Mouse (Mus musculus) forebrain, embryonic 15.5 days (tissue): ENCODE data around the gene Sos2. TPM values are rescaled to one million over a fixed set of nuclear protein-coding genes. Genes with fewer than 3 reads are reported as not detected.
"Not testable (repeated sequence)": the region's sequence is repeated elsewhere in the genome, so short reads cannot be mapped to it uniquely, and the experiment has no call there.

Experiments used
- ATAC-seq: fragments of 200-750 bp; cut with Nextera tagmentation; replicated peaks from 2 replicates; pipeline ENCODE4 v1.8.0; 2017; ENCODE audit warnings: mild to moderate bottlenecking, moderate TSS enrichment, moderate library complexity
- H3K27ac ChIP-seq: fragments of 300-500 bp; sonication (generic); replicated peaks from 2 replicates; pipeline ENCODE4 v1.5.1; 2015; ENCODE audit warnings: mild to moderate bottlenecking, inconsistent platforms
- H3K27me3 ChIP-seq: fragments of 300-500 bp; sonication (generic); 2 replicates; pipeline ENCODE4 v1.6.1; 2015; ENCODE audit warnings: inconsistent platforms
- H3K36me3 ChIP-seq: fragments of 300-500 bp; sonication (generic); 2 replicates; pipeline ENCODE4 v1.6.1; 2015; ENCODE audit warnings: mild to moderate bottlenecking, inconsistent platforms
- H3K4me1 ChIP-seq: fragments of 300-500 bp; sonication (generic); 2 replicates; pipeline ENCODE4 v1.6.1; 2015; ENCODE audit warnings: inconsistent platforms
- H3K4me2 ChIP-seq: fragments of 300-500 bp; sonication (generic); replicated peaks from 2 replicates; pipeline ENCODE4 v1.6.1; 2015; ENCODE audit warnings: mild to moderate bottlenecking, inconsistent platforms
- H3K4me3 ChIP-seq: fragments of 300-500 bp; sonication (generic); 2 replicates; pipeline ENCODE4 v1.5.1; 2015; ENCODE audit warnings: mild to moderate bottlenecking, inconsistent platforms
- H3K9ac ChIP-seq: fragments of 300-500 bp; sonication (generic); replicated peaks from 2 replicates; pipeline ENCODE4 v1.6.1; 2015; ENCODE audit warnings: mild to moderate bottlenecking, inconsistent platforms
- H3K9me3 ChIP-seq: fragments of 300-500 bp; sonication (generic); 2 replicates; pipeline ENCODE4 v1.6.1; 2016; ENCODE audit warnings: inconsistent platforms
- WGBS: fragments of 180-500 bp; shearing (Covaris S2); methylation state at CpG from one replicate; pipeline ENCODE4 v1.1.7; 2015; ENCODE audit warnings: mixed read lengths; 5-methylcytosine and 5-hydroxymethylcytosine counted together
- polyA plus RNA-seq: library from polyadenylated mRNA; unstranded; fragments of >200 nt; fragmentation: Nextera tagmentation; extraction: Ambion mirVana; gene quantifications from 2 replicates; pipeline ENCODE4 v1.2.1, GENCODE M21; 2015

Sos2 gene
- polyA plus RNA-seq, 1 experiment from 2014 or later: 10.3 TPM

DNA sequence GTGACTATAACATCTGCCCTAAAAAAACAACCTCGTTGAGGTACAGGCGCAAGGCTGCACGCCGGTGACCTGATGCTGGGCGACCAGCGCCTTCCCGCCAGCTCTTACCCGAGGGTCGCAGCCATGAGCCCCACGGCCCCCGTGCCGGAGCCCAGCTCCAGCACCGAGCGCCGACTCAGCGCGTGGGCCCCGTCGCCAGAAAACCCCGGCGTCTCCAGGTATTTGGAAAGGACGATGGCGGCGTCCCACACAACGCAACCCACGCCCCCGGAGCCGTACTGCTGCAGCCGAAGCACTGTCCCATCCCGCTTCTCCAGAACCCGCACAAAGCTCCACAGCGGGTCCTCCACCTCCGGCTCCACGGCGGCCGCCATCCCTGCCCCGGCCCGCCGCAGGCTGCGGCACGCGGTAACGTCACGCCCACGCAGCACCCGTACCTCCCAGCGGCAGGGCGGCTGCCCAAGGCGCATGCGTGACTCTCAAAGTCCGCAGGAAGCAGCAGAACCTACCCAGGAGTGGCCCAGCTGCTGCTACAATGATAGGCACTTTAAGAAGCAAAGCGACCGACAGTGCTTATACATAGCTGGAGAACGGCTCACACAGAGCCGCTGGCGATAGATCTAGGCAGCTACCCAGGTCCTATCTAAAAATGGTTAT lies 98.9 kb downstream of the Sos2 start, which contains the start of gene Vcpkmt:
Vcpkmt (minus strand) TSS at position 416 of the 657 bp plus-strand sequence.
- under 1% methylated on average over 56 of the region's 56 CpGs for WGBS
- H3K9ac ChIP-seq: peak within 1 kb of the TSS; percentile 71
- peak; percentile 99 for ATAC-seq

DNA sequence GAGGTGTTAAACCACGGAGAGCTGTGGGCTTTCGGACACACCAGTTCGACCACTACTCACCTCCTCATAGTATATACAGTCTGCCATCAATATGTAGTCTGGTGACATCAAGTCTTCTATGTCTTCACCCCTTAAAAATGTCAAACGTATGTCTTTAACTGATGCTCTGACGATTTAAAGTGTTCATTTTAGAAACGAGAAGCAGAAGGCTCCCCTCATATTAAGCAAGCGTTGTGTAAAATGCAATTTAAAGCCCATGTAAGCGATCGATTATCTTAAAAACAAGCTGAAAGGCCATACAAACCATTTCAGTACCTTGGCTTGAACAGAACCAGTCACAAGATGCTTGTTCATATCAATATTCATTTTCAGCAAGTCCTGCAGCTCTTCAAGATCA lies 99.4 kb downstream of the Sos2 start:
- ATAC-seq: no peak
- Histone ChIP-seq H3K4me3 (peak overlapping the region; percentile 77), H3K27ac (peak overlapping the region; percentile 73), H3K4me1 (peaks cover 21% of the 10 kb centered on the region), H3K27me3 (no peaks in the 10 kb centered on the region), H3K4me2 (peak overlapping the region; percentile 60), H3K36me3 (peaks cover 34% of the 10 kb centered on the region), H3K9me3 (no peaks in the 10 kb centered on the region), H3K9ac (peak overlapping the region; percentile 71)
- 28% methylated on average over 9 of the region's 9 CpGs for WGBS

More for the DNA sequence above, 98.9 kb downstream of the Sos2 start, which contains the start of gene Vcpkmt:
- H3K27ac ChIP-seq: peak within 1 kb of the TSS; percentile 73
- H3K4me2 ChIP-seq: peak within 1 kb of the TSS; percentile 60
- no peaks in the 10 kb centered on the region for H3K9me3 ChIP-seq
- peaks cover 32% of the 10 kb centered on the region for H3K36me3 ChIP-seq
- peaks cover 21% of the 10 kb centered on the region for H3K4me1 ChIP-seq
- H3K27me3 ChIP-seq: no peaks in the 10 kb centered on the region
- peak within 1 kb of the TSS; percentile 77 for H3K4me3 ChIP-seq

DNA sequence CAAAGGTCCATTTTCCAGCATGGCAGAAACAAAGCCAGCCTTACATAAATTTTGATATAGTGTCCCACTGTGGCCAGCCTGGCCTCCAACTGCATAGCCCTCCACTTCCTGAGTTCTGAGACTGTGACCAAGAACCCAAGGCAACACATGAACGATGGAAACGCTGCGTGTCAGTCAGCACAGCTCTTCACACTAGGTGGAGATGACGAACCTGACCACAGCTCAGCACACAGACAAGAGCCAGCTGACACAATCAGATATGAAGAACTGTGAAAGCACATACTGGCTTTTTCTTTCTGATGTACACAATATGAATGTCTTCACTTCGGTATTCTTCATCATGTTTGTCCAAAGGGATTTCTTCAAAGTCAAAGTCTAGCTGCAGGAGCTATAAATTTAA lies 102.0 kb downstream of the Sos2 start:
- Histone ChIP-seq H3K4me2 (no peak overlapping the region), H3K4me1 (peaks cover 23% of the 10 kb centered on the region), H3K9me3 (no peaks in the 10 kb centered on the region), H3K4me3 (no peak overlapping the region), H3K27ac (no peak overlapping the region), H3K27me3 (no peaks in the 10 kb centered on the region), H3K36me3 (peaks cover 31% of the 10 kb centered on the region), H3K9ac (no peak overlapping the region)
- ATAC-seq: no peak
- 96% methylated on average over 5 of the region's 5 CpGs for WGBS

DNA sequence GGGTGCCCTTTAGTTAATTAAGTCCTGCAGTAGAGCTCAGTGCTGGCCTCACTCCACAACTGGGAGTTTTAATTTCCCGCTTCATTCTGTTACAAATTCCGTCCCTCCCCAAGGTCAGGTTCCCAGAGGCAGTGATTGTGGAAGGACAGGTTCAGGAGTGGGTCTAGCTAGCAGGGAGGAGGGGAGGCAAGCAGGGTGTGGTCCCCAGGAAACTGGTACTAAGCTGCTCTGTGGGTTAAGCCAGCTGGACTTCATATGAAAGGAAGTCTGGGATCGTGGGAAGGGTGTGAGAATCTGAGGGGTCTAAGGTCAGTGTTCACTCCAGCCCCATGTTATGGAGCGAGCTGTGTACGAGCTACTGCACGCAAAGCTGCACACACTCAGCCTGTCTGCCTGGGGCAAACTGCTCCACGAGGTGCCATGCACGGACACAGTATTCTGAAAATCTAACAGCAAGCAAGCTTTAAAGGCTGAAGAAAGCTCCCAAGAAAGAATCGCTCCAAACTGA lies 105.5 kb downstream of the Sos2 start:
- H3K4me1 ChIP-seq: peaks cover 12% of the 10 kb centered on the region
- 86% methylated on average over 9 of the region's 9 CpGs for whole genome bisulfite sequencing

DNA sequence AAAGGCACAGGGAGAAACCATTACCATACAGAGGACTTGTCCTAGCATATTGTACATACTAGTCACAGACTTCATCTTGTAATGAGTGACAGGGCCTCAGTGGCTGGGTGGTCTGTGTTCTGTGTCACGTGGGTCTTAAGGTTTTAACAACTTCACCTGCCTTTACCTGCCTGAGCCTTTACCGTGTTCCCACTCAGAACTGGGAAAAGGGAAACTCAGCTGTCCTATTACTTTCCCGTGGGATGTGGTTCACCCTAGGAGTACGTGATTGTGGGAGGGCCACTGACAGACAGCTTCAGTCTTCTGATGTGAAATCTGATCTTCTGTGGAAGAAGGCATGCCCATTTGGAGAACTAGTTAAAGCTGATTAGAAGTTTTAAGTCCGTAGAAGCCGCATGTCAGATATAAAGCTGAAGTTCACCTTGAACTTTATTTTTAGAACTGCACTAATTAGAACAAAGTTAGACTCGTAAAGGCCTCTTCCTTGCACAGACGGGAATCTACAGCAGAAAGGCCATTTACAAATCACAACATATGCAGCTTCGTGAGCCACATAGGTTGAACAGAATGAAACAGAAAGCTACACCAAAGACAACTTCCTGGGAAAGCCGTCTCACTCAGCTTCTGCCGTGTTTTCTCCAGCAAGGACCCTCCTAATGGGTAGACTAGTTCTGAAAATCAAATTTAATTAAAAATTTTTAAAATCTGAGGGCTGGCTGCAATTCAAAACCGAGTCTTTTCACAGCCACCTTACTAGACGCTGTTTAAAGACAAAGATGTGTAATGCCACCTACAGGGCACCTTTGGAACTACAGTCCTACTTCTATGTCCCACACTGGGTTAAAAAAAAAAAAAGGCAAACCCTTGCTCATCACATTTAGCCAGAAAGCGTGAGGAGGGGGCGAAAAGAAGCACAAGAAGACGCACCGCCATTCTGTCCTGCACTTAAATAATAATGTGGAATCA lies 107.5 kb downstream of the Sos2 start:
- Histone ChIP-seq H3K4me2 (peak overlapping the region; percentile 46), H3K9ac (no peak overlapping the region), H3K27me3 (no peaks in the 10 kb centered on the region), H3K36me3 (peaks cover 26% of the 10 kb centered on the region), H3K4me3 (peak overlapping the region; percentile 28), H3K9me3 (no peaks in the 10 kb centered on the region), H3K4me1 (peaks cover 6% of the 10 kb centered on the region; the same call in 1 of the 2 replicates), H3K27ac (no peak overlapping the region)
- WGBS: 22% methylated on average over 17 of the region's 17 CpGs
- peak; percentile 67 for ATAC-seq

More for the DNA sequence above, 105.5 kb downstream of the Sos2 start:
- Histone ChIP-seq H3K4me2 (no peak overlapping the region), H3K9ac (no peak overlapping the region), H3K4me3 (no peak overlapping the region), H3K9me3 (no peaks in the 10 kb centered on the region), H3K27me3 (no peaks in the 10 kb centered on the region), H3K27ac (no peak overlapping the region), H3K36me3 (peaks cover 31% of the 10 kb centered on the region)
- no peak for ATAC-seq

DNA sequence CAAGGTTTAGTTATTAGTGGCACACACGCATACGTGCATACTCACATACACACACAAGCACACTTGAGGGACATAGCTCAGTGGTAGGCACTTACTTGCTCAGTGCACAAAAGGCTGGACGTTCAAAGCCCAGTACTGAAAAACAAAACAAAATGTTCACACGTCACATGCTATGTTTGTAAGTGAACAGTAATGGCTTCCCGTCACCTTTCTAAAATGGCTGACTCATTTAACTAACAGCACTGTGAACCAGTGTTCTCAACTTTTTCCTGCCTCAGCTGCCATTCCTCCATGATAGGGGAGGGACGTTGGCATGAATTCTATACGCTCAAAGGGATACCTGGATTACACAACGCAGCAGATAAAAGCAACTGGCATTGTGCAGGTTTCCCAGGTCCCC lies 108.4 kb downstream of the Sos2 start:
- Histone ChIP-seq H3K27me3 (no peaks in the 10 kb centered on the region), H3K9me3 (no peaks in the 10 kb centered on the region), H3K27ac (no peak overlapping the region), H3K4me3 (no peak overlapping the region), H3K4me2 (no peak overlapping the region), H3K36me3 (peaks cover 20% of the 10 kb centered on the region), H3K4me1 (peaks cover 6% of the 10 kb centered on the region; the same call in 1 of the 2 replicates), H3K9ac (no peak overlapping the region)
- 89% methylated on average over 8 of the region's 8 CpGs for WGBS
- no peak for ATAC-seq

DNA sequence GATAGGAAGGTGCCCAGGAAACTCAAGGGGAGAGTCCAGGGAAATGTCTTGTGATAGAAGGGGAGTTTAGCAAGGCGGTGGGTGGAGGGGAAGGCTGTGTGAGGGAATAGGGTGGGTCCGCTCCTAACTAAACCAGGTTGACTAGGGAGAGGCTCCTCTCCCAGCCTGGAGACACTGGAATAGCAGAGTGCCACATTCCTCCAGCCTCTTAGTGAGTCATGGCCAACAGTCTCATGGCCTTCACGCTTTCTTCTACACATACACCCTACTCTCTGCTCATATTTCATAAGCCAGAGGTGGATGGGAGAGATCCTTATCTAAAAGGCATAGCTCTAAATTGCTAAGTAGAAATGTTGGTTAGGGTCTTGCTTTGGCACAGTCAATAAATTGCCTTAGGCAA lies 111.7 kb downstream of the Sos2 start:
- peaks cover 6% of the 10 kb centered on the region; the same call in 1 of the 2 replicates for H3K4me1 ChIP-seq
- H3K36me3 ChIP-seq: no peaks in the 10 kb centered on the region
- H3K9ac ChIP-seq: no peak overlapping the region
- no peak overlapping the region for H3K27ac ChIP-seq
- H3K9me3 ChIP-seq: no peaks in the 10 kb centered on the region
- H3K4me2 ChIP-seq: no peak overlapping the region
- no peak for ATAC-seq
- no peak overlapping the region for H3K4me3 ChIP-seq
- WGBS: 91% methylated on average over 3 of the region's 3 CpGs
- no peaks in the 10 kb centered on the region for H3K27me3 ChIP-seq

DNA sequence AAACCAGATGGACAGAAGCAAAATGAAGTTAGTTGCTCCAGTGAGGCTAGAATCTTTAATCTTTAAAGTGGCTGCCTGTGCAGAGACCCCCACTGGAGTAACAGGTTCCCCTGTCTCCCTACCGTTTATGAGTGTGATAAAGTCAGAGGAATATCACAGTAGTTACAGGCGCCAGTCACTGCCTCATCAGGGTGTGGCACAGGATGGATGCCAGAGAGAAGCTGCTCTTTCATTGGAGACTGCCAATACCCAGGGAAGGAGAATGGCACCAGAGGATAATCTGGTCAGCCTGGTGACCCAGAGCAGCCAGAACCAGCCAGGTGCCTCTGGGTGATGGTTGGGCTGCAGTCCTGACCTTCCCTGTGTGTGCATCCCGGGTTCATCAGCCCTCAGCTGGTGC lies 113.4 kb downstream of the Sos2 start:
- WGBS: 85% methylated on average over 3 of the region's 3 CpGs
- no peak overlapping the region for H3K27ac ChIP-seq
- no peak for ATAC-seq

DNA sequence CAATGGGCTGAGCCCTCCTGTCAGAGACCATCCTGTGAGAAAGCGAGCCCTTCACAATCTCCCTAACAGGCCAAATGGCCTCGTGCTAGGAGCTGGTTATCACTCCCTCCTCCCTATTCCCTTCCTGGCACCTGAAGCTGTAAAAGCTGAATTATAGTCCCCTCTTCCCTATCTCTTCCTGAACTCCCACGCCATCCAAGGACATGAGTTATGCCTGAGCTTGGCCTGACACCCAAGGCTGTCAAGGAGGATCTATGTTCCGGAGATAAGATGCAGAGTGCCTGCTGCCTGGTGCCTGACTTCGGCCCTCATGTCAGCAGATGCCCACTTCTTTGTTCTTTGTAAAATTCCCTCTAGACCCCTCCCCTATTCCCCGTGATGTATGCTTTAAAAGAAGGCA lies 120.6 kb downstream of the Sos2 start:
- H3K36me3 ChIP-seq, H3K27ac ChIP-seq, H3K4me2 ChIP-seq, H3K9me3 ChIP-seq, ATAC-seq, H3K9ac ChIP-seq, H3K4me3 ChIP-seq, H3K4me1 ChIP-seq, H3K27me3 ChIP-seq: not testable (repeated sequence)
- WGBS: 82% methylated on average over 6 of the region's 6 CpGs

More for the DNA sequence above, 113.4 kb downstream of the Sos2 start:
- no peak overlapping the region for H3K4me2 ChIP-seq
- H3K9ac ChIP-seq: no peak overlapping the region
- H3K4me1 ChIP-seq: no peaks in the 10 kb centered on the region
- H3K27me3 ChIP-seq: no peaks in the 10 kb centered on the region
- no peaks in the 10 kb centered on the region for H3K9me3 ChIP-seq
- no peak overlapping the region for H3K4me3 ChIP-seq
- H3K36me3 ChIP-seq: no peaks in the 10 kb centered on the region

DNA sequence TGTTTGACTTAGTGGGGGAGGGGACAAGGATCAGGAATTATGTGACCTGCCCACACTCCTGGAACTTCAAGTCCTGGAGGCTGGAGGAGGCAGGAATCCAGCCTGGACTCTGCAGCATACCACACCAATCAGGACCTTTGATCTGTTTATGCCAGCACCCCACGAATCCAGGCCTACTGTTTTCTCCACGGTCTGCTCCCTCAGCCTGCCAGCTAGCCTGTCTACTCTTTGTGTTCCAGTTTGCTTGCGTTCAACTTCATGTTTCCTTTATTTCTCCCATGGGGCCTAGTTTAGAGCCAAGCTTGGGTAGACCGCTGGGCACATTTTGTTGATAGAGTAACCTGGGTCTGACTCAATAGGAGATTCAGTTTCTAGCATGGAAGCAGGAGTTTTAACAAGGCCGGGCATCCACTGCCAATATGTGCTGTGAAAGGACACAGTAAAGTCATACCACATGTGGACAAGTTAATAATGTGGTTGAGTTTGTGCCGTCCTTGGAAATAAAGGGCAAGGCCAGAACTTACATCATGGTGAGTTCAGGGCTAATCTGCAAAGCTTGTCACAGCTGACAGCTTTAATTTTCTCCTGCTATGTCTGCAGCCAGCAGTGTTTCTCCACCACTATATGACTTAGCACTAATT lies 125.3 kb downstream of the Sos2 start:
- ATAC-seq: no peak
- no peak overlapping the region for H3K9ac ChIP-seq
- no peak overlapping the region for H3K4me3 ChIP-seq
- no peaks in the 10 kb centered on the region for H3K36me3 ChIP-seq
- no peak overlapping the region for H3K27ac ChIP-seq
- WGBS: 62% methylated on average over 6 of the region's 6 CpGs
- no peaks in the 10 kb centered on the region for H3K4me1 ChIP-seq
- H3K4me2 ChIP-seq: no peak overlapping the region
- no peaks in the 10 kb centered on the region for H3K27me3 ChIP-seq
- no peaks in the 10 kb centered on the region for H3K9me3 ChIP-seq

DNA sequence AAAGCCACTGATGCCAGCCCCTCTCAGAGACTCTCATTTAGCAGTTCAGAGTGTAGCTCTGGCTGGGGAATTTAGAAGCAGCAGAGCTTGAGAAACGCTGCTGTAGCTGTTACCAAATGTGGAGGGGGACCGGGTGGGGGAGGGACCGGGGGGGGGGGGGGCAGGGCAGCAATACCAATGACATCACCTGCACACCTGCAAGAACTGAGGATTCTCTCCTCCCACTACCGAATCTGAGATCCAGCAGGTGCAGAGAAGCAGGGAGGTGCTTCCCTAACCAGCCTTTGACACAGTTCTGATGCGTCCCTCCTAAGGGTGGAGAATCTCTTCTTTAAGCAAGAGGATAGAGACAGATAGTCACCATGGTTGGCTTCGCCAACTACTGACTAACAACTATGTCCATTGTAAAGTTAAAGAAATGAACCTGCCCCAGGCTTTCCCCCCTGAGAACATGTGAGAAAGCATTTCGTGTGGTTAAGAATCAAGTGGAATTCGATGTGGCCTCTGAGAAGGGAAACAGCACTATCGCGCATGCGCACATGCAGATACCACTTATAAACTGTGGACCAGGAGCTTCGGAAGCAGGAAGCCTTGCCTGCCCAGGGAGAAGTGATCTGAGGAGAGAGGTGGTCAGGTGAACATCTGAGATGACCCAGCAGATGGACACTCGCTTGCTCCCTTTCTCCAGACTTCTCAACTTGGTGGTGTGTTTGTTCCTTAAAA lies 136.0 kb downstream of the Sos2 start:
- no peak for ATAC-seq
- Histone ChIP-seq H3K36me3 (no peaks in the 10 kb centered on the region), H3K27ac (no peak overlapping the region), H3K27me3 (no peaks in the 10 kb centered on the region), H3K9me3 (no peaks in the 10 kb centered on the region), H3K4me3 (no peak overlapping the region), H3K9ac (no peak overlapping the region), H3K4me1 (no peaks in the 10 kb centered on the region), H3K4me2 (no peak overlapping the region)
- WGBS: 76% methylated on average over 13 of the region's 13 CpGs
